18 mouse cellular contexts compared by ENCODE assay signal in the genomic region with DNA sequence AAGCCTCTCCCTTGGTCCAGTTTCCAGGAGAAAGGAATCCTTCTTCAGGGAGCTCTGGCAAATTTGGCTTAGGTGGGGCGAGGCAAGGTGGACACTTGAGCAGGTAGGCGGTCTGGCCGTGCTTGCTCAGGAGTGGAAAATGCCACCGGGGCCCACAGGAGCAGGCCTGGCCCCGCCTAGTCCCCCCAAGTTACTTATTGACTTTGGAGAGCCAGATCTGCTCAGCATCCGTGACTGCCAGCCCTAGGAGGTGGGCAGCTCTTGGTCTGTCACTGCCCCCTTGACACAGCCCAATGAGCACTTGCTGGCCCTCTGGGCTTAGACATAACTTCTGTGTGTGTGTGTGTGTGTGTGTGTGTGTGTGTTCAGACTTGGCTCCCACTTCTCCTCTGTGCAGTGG. TPM values are rescaled to one million over a fixed set of nuclear protein-coding genes. Genes with fewer than 3 reads are reported as not detected.
DNase-seq lines count a peak whose midpoint lies in the region; ATAC-seq and TF ChIP-seq lines count a peak whose summit lies in the region.
"Had no signal": no experiment of that assay in that cellular context is flagged by ENCODE, and none has a peak within 500 bp of the region (broad histone marks: within the 10 kb centered on the region; RNA-seq: fewer than 3 reads in every experiment).

Gene Cdh16, minus strand, starts transcription at position 236 of the 400 bp plus-strand sequence.

- 0 out of 2 replicates have a peak, but pooled peaks have one; percentile 41 for ATAC-seq in embryonic facial prominence, embryonic 11.5 days (replicated peaks; ENCODE audit: insufficient number of reproducible peaks, low FRiP score, low TSS enrichment, low read depth)
- peak; percentile 88 for ATAC-seq in Patski
- ATAC-seq in kidney, postnatal 0 days (replicated peaks; ENCODE audit: low FRiP score, low read depth): peak; percentile 98
- ATAC-seq in lung, embryonic 16.5 days (ENCODE audit: low read depth): peak; percentile 93
- ATAC-seq in hindbrain, embryonic 12.5 days (ENCODE audit: low FRiP score): no peak
- no peak for ATAC-seq in hindbrain, embryonic 14.5 days (ENCODE audit: low FRiP score)
- ATAC-seq: inflammation-experienced regulatory T-cells, adult 6 months had no signal

- in situ Hi-C loops in Patski (cut with MboI; ENCODE audit: low pct_unique_long_range_greater_than_20kb): no loop called here

- no peak for TF ChIP-seq CTCF in Patski (IDR thresholded peaks at IDR 0.05)
- no peak for TF ChIP-seq CTCF in kidney, postnatal 0 days (IDR thresholded peaks at IDR 0.05; ENCODE audit: low read depth)

- CTCF ChIA-PET in Patski (lab: Charles Lee): interaction anchor here (0.8 to 3.0 kb wide), 4 partner anchors 16 to 20 kb away, joined by 3 to 15 read pairs (median 4); no protein-coding TSS in a partner anchor

- POLR2A ChIA-PET in Patski (lab: Charles Lee): interaction anchor here (0.7 to 3.6 kb wide), 4 partner anchors 11 to 17 kb away, joined by 4 to 10 read pairs (median 6); no protein-coding TSS in a partner anchor

- no peak for DNase-seq in embryonic facial prominence, embryonic 11.5 days (ENCODE audit: low spot score)
- DNase-seq in embryonic facial prominence, embryonic 10.5 days (ENCODE audit: low spot score): no peak
- peak; percentile 61 for DNase-seq in Patski (ENCODE audit: low read depth, low spot score)
- peak; percentile 74 for DNase-seq in kidney, postnatal 0 days (ENCODE audit: low spot score)
- no peak for DNase-seq in hindbrain, embryonic 14.5 days (ENCODE audit: low spot score)
- DNase-seq in right cerebral cortex, postnatal 4 days: no peak
- DNase-seq: cerebellum, adult 11 months; embryo, embryonic 11 days; gastrocnemius, postnatal 25 days; liver, embryonic 13.5 days had no signal

- no peak within 1 kb of the TSS for H3K27ac ChIP-seq in embryonic facial prominence, embryonic 11.5 days (replicated peaks; ENCODE audit: low read depth, low read length)
- no peak within 1 kb of the TSS for H3K27ac ChIP-seq in embryonic facial prominence, embryonic 10.5 days (replicated peaks)
- H3K27ac ChIP-seq in kidney, postnatal 0 days: peak within 1 kb of the TSS; percentile 90
- H3K27ac ChIP-seq in lung, embryonic 16.5 days (ENCODE audit: low read length): peak within 1 kb of the TSS; percentile 91
- no peak within 1 kb of the TSS for H3K27ac ChIP-seq in hindbrain, embryonic 12.5 days
- no peak within 1 kb of the TSS for H3K27ac ChIP-seq in hindbrain, embryonic 14.5 days
- H3K27ac ChIP-seq: limb, embryonic 10.5 days; liver, embryonic 13.5 days had no signal

- no peak within 1 kb of the TSS for H3K4me3 ChIP-seq in embryonic facial prominence, embryonic 11.5 days (ENCODE audit: low read depth, low read length)
- no peak within 1 kb of the TSS for H3K4me3 ChIP-seq in embryonic facial prominence, embryonic 10.5 days
- peak within 1 kb of the TSS; percentile 32 for H3K4me3 ChIP-seq in kidney, postnatal 0 days (replicated peaks; ENCODE audit: low read depth, low read length)
- H3K4me3 ChIP-seq in lung, embryonic 16.5 days (ENCODE audit: low read length): peak within 1 kb of the TSS; percentile 28
- H3K4me3 ChIP-seq in hindbrain, embryonic 12.5 days: no peak within 1 kb of the TSS
- no peak within 1 kb of the TSS for H3K4me3 ChIP-seq in hindbrain, embryonic 14.5 days (replicated peaks; ENCODE audit: low read length)
- H3K4me3 ChIP-seq: erythroblast, embryonic 14.5 days; limb, embryonic 10.5 days; liver, embryonic 13.5 days had no signal

- WGBS in embryonic facial prominence, embryonic 11.5 days: 85% methylated on average over 6 of the region's 6 CpGs
- 81% methylated on average over 6 of the region's 6 CpGs for WGBS in embryonic facial prominence, embryonic 10.5 days
- 55% methylated on average over 6 of the region's 6 CpGs for WGBS in kidney, postnatal 0 days
- 60% methylated on average over 6 of the region's 6 CpGs for WGBS in lung, embryonic 16.5 days
- WGBS in hindbrain, embryonic 12.5 days: 72% methylated on average over 6 of the region's 6 CpGs
- 76% methylated on average over 6 of the region's 6 CpGs for WGBS in hindbrain, embryonic 14.5 days

- H3K4me1 ChIP-seq in embryonic facial prominence, embryonic 11.5 days (ENCODE audit: control insufficient read depth, insufficient read depth, low read length): no peaks in the 10 kb centered on the region
- no peaks in the 10 kb centered on the region for H3K4me1 ChIP-seq in embryonic facial prominence, embryonic 10.5 days
- H3K4me1 ChIP-seq in kidney, postnatal 0 days (replicated peaks; ENCODE audit: insufficient read depth, low read length): 0 out of 2 replicates have a peak, but pooled peaks cover 6% of the 10 kb centered on the region
- peaks cover 3% of the 10 kb centered on the region; the same call in 1 of the 2 replicates for H3K4me1 ChIP-seq in lung, embryonic 16.5 days (replicated peaks; ENCODE audit: control insufficient read depth, insufficient read depth, low read length)
- no peaks in the 10 kb centered on the region for H3K4me1 ChIP-seq in hindbrain, embryonic 12.5 days
- H3K4me1 ChIP-seq in hindbrain, embryonic 14.5 days (replicated peaks; ENCODE audit: control insufficient read depth, insufficient read depth, low read length): no peaks in the 10 kb centered on the region
- H3K4me1 ChIP-seq: limb, embryonic 10.5 days; liver, embryonic 13.5 days had no signal

- no peaks in the 10 kb centered on the region for H3K36me3 ChIP-seq in embryonic facial prominence, embryonic 11.5 days (replicated peaks; ENCODE audit: control insufficient read depth, insufficient read depth, low read depth, low read length)
- H3K36me3 ChIP-seq in embryonic facial prominence, embryonic 10.5 days (replicated peaks): no peaks in the 10 kb centered on the region
- 0 out of 2 replicates have a peak, but pooled peaks cover 5% of the 10 kb centered on the region for H3K36me3 ChIP-seq in kidney, postnatal 0 days (ENCODE audit: insufficient read depth, low read length)
- no peaks in the 10 kb centered on the region for H3K36me3 ChIP-seq in lung, embryonic 16.5 days (ENCODE audit: control insufficient read depth, insufficient read depth, low read length)
- no peaks in the 10 kb centered on the region for H3K36me3 ChIP-seq in hindbrain, embryonic 12.5 days
- no peaks in the 10 kb centered on the region for H3K36me3 ChIP-seq in hindbrain, embryonic 14.5 days (replicated peaks; ENCODE audit: control insufficient read depth, insufficient read depth)
- H3K36me3 ChIP-seq: limb, embryonic 10.5 days; liver, embryonic 13.5 days had no signal

- H3K4me2 ChIP-seq in embryonic facial prominence, embryonic 11.5 days (ENCODE audit: low read depth, low read length): no peak within 1 kb of the TSS
- peak within 1 kb of the TSS; percentile 58 for H3K4me2 ChIP-seq in kidney, postnatal 0 days (ENCODE audit: low read length)
- H3K4me2 ChIP-seq in lung, embryonic 16.5 days (ENCODE audit: low read depth, low read length): peak within 1 kb of the TSS; percentile 39
- no peak within 1 kb of the TSS for H3K4me2 ChIP-seq in hindbrain, embryonic 12.5 days (replicated peaks)
- no peak within 1 kb of the TSS for H3K4me2 ChIP-seq in hindbrain, embryonic 14.5 days (replicated peaks)
- H3K4me2 ChIP-seq: liver, embryonic 13.5 days had no signal

- no peaks in the 10 kb centered on the region for H3K27me3 ChIP-seq in embryonic facial prominence, embryonic 11.5 days (ENCODE audit: control insufficient read depth, insufficient read depth, low read length)
- H3K27me3 ChIP-seq in embryonic facial prominence, embryonic 10.5 days (replicated peaks; ENCODE audit: low read depth, poor library complexity, severe bottlenecking): peaks cover 12% of the 10 kb centered on the region
- no peaks in the 10 kb centered on the region for H3K27me3 ChIP-seq in Patski
- no peaks in the 10 kb centered on the region for H3K27me3 ChIP-seq in kidney, postnatal 0 days (ENCODE audit: insufficient read depth, low read length)
- H3K27me3 ChIP-seq in lung, embryonic 16.5 days (ENCODE audit: control insufficient read depth, insufficient read depth, low read depth, low read length): no peaks in the 10 kb centered on the region
- peaks cover 8% of the 10 kb centered on the region for H3K27me3 ChIP-seq in hindbrain, embryonic 12.5 days
- no peaks in the 10 kb centered on the region for H3K27me3 ChIP-seq in hindbrain, embryonic 14.5 days (ENCODE audit: control insufficient read depth, insufficient read depth, low read length)
- H3K27me3 ChIP-seq: CH12.LX; liver, embryonic 13.5 days had no signal

- H3K9me3 ChIP-seq in embryonic facial prominence, embryonic 11.5 days (replicated peaks; ENCODE audit: control insufficient read depth, low read length): no peaks in the 10 kb centered on the region
- no peaks in the 10 kb centered on the region for H3K9me3 ChIP-seq in embryonic facial prominence, embryonic 10.5 days
- no peaks in the 10 kb centered on the region for H3K9me3 ChIP-seq in kidney, postnatal 0 days (replicated peaks; ENCODE audit: low read length)
- H3K9me3 ChIP-seq in lung, embryonic 16.5 days (ENCODE audit: control insufficient read depth, low read length): no peaks in the 10 kb centered on the region
- no peaks in the 10 kb centered on the region for H3K9me3 ChIP-seq in hindbrain, embryonic 12.5 days (replicated peaks)
- H3K9me3 ChIP-seq in hindbrain, embryonic 14.5 days (ENCODE audit: control insufficient read depth, low read length): no peaks in the 10 kb centered on the region
- H3K9me3 ChIP-seq: limb, embryonic 10.5 days; liver, embryonic 13.5 days had no signal

- H3K9ac ChIP-seq in embryonic facial prominence, embryonic 11.5 days (replicated peaks; ENCODE audit: low read length): no peak within 1 kb of the TSS
- H3K9ac ChIP-seq in kidney, postnatal 0 days (ENCODE audit: low read depth, low read length): peak within 1 kb of the TSS; percentile 55; the same call in 1 of the 2 replicates
- H3K9ac ChIP-seq in lung, embryonic 16.5 days (ENCODE audit: low read length): peak within 1 kb of the TSS; percentile 42
- H3K9ac ChIP-seq in hindbrain, embryonic 12.5 days: no peak within 1 kb of the TSS
- no peak within 1 kb of the TSS for H3K9ac ChIP-seq in hindbrain, embryonic 14.5 days
- H3K9ac ChIP-seq: liver, embryonic 13.5 days had no signal

RNA-seq across cellular contexts. Expression of gene Cdh16, which starts in this region (rescaled TPM):
- polyA plus RNA-seq in embryonic facial prominence, embryonic 11.5 days (2014; fragmentation: Nextera tagmentation; extraction: Ambion mirVana): not detected in 2 replicates
- polyA plus RNA-seq in embryonic facial prominence, embryonic 10.5 days (2016; fragmentation: Nextera tagmentation; extraction: Ambion mirVana): not detected in 2 replicates
- polyA plus RNA-seq in Patski (2021): 738 TPM
- 439 and 476 TPM in 2 replicates for polyA plus RNA-seq in kidney, postnatal 0 days (2015; fragmentation: Nextera tagmentation; extraction: Ambion mirVana)
- 70.4 and 75.6 TPM in 2 replicates for polyA plus RNA-seq in lung, embryonic 16.5 days (2015; fragmentation: Nextera tagmentation; extraction: Ambion mirVana)
- not detected in 2 replicates for polyA plus RNA-seq in hindbrain, embryonic 12.5 days (2016; fragmentation: Nextera tagmentation; extraction: Ambion mirVana)
- not detected in 2 replicates for polyA plus RNA-seq in hindbrain, embryonic 14.5 days (2014; fragmentation: Nextera tagmentation; extraction: Ambion mirVana)
- polyA plus RNA-seq: erythroblast, embryonic 14.5 days; inflammation-experienced regulatory T-cells, adult 6 months; limb, embryonic 10.5 days; liver, embryonic 13.5 days; neural tube, embryonic 14.5 days; urinary bladder, adult 2 months had no signal

Comparison
In these comparisons a context has a peak if more than half of its experiments do, and no peak if none do; other contexts are left out.
1. RNA of gene Cdh16 (polyA plus RNA-seq): 738 TPM in Patski (single experiment), 439 to 476 TPM in kidney, postnatal 0 days and 70.4 to 75.6 TPM in lung, embryonic 16.5 days; not detected in hindbrain, embryonic 14.5 days, not detected in embryonic facial prominence, embryonic 11.5 days, not detected in embryonic facial prominence, embryonic 10.5 days and not detected in hindbrain, embryonic 12.5 days; every median in the first group is over 10 times any median in the second.
2. Peak in ATAC-seq in embryonic facial prominence, embryonic 11.5 days; RNA of the gene not detected or under 1 TPM.
3. ATAC-seq: peak in Patski (single experiment), kidney, postnatal 0 days (single experiment) and lung, embryonic 16.5 days (single experiment); none in hindbrain, embryonic 12.5 days (single experiment) and hindbrain, embryonic 14.5 days (single experiment).
4. DNase-seq: peak in Patski (single experiment) and kidney, postnatal 0 days (single experiment); none in embryonic facial prominence, embryonic 11.5 days (single experiment), embryonic facial prominence, embryonic 10.5 days (single experiment), hindbrain, embryonic 14.5 days (single experiment) and right cerebral cortex, postnatal 4 days (single experiment).
5. H3K27ac ChIP-seq: peak in kidney, postnatal 0 days (single experiment) and lung, embryonic 16.5 days (single experiment); none in embryonic facial prominence, embryonic 11.5 days (single experiment), embryonic facial prominence, embryonic 10.5 days (single experiment), hindbrain, embryonic 12.5 days (single experiment) and hindbrain, embryonic 14.5 days (single experiment).
6. H3K4me2 ChIP-seq: peak in kidney, postnatal 0 days (single experiment) and lung, embryonic 16.5 days (single experiment); none in embryonic facial prominence, embryonic 11.5 days (single experiment), hindbrain, embryonic 12.5 days (single experiment) and hindbrain, embryonic 14.5 days (single experiment).
7. H3K4me3 ChIP-seq: peak in kidney, postnatal 0 days (single experiment) and lung, embryonic 16.5 days (single experiment); none in embryonic facial prominence, embryonic 11.5 days (single experiment), embryonic facial prominence, embryonic 10.5 days (single experiment), hindbrain, embryonic 12.5 days (single experiment) and hindbrain, embryonic 14.5 days (single experiment).
8. H3K9ac ChIP-seq: peak in kidney, postnatal 0 days (single experiment) and lung, embryonic 16.5 days (single experiment); none in embryonic facial prominence, embryonic 11.5 days (single experiment), hindbrain, embryonic 12.5 days (single experiment) and hindbrain, embryonic 14.5 days (single experiment).